Mouse (Mus musculus): ENCODE results near the gene Omp. TPM values are rescaled to one million over a fixed set of nuclear protein-coding genes. Genes with fewer than 3 reads are reported as not detected.
"Not testable (repeated sequence)": the region's sequence is repeated elsewhere in the genome, so short reads cannot be mapped to it uniquely, and the experiment has no call there.

The Omp gene
- 0.18 TPM in 1 of 2 replicates, not detected in the other for polyA plus RNA-seq (2016; fragmentation: Nextera tagmentation; extraction: Ambion mirVana)

- no peaks in the 10 kb centered on the region for H3K9me3 ChIP-seq
- H3K4me1 ChIP-seq, result peaks cover 56% of the 10 kb centered on the region
- WGBS, result 88% methylated on average over 5 of the region's 5 CpGs
- peaks cover 10% of the 10 kb centered on the region; the same call in 1 of the 2 replicates for H3K27me3 ChIP-seq (replicated peaks; ENCODE audit: low read depth, poor library complexity, severe bottlenecking)
- H3K4me3 ChIP-seq, result no peak within 1 kb of the TSS
- no peaks in the 10 kb centered on the region for H3K36me3 ChIP-seq (replicated peaks)
- DNase-seq (ENCODE audit: low spot score), result no peak
- H3K27ac ChIP-seq (replicated peaks), result no peak within 1 kb of the TSS
These were observed at the start of gene Omp for GRCm38 (mm10) chr7:98145402-98145801. Omp (minus strand) TSS chr7:98145502.

GRCm38 (mm10) chr7:98194026-98194792 lies 48.9 kb upstream of the Omp start:
- no peak for DNase-seq (ENCODE audit: low spot score)
- H3K27me3 ChIP-seq (replicated peaks; ENCODE audit: low read depth, poor library complexity, severe bottlenecking), result peaks cover 64% of the 10 kb centered on the region

GRCm38 (mm10) chr7:98193515-98194025 lies 48.3 kb upstream of the Omp start:
- no peaks in the 10 kb centered on the region for H3K36me3 ChIP-seq (replicated peaks)
- H3K4me3 ChIP-seq, result peak overlapping the region; percentile 55
- H3K27me3 ChIP-seq (replicated peaks; ENCODE audit: low read depth, poor library complexity, severe bottlenecking), result peaks cover 64% of the 10 kb centered on the region
- peaks cover 16% of the 10 kb centered on the region for H3K4me1 ChIP-seq
- 8% methylated on average over 36 of the region's 36 CpGs for WGBS
- peak; percentile 50 for DNase-seq (ENCODE audit: low spot score)
- no peak overlapping the region for H3K27ac ChIP-seq (replicated peaks)
- H3K9me3 ChIP-seq, result no peaks in the 10 kb centered on the region

More at GRCm38 (mm10) chr7:98194026-98194792, 48.9 kb upstream of the Omp start:
- 3% methylated on average over 61 of the region's 61 CpGs for WGBS
- H3K4me3 ChIP-seq, result peak overlapping the region; percentile 55
- H3K27ac ChIP-seq (replicated peaks), result no peak overlapping the region
- peaks cover 16% of the 10 kb centered on the region for H3K4me1 ChIP-seq
- H3K36me3 ChIP-seq (replicated peaks), result no peaks in the 10 kb centered on the region
- H3K9me3 ChIP-seq, result no peaks in the 10 kb centered on the region

GRCm38 (mm10) chr7:98191571-98192250 lies 46.4 kb upstream of the Omp start:
- H3K27me3 ChIP-seq (replicated peaks; ENCODE audit: low read depth, poor library complexity, severe bottlenecking), result peaks cover 60% of the 10 kb centered on the region
- no peaks in the 10 kb centered on the region for H3K9me3 ChIP-seq
- H3K36me3 ChIP-seq (replicated peaks), result no peaks in the 10 kb centered on the region
- peaks cover 22% of the 10 kb centered on the region for H3K4me1 ChIP-seq
- 66% methylated on average over 17 of the region's 17 CpGs for WGBS
- H3K27ac ChIP-seq (replicated peaks), result no peak overlapping the region
- no peak overlapping the region for H3K4me3 ChIP-seq
- peak; percentile 54 for DNase-seq (ENCODE audit: low spot score)

GRCm38 (mm10) chr7:98190578-98190977 lies 45.3 kb upstream of the Omp start:
- Histone ChIP-seq H3K4me3 (no peak overlapping the region), H3K9me3 (no peaks in the 10 kb centered on the region), H3K27ac (replicated peaks) (no peak overlapping the region), H3K4me1 (peaks cover 31% of the 10 kb centered on the region), H3K27me3 (replicated peaks; ENCODE audit: low read depth, poor library complexity, severe bottlenecking) (peaks cover 49% of the 10 kb centered on the region), H3K36me3 (replicated peaks) (no peaks in the 10 kb centered on the region)
- no peak for DNase-seq (ENCODE audit: low spot score)
- 84% methylated on average over 1 of the region's 1 CpGs for WGBS

- Histone ChIP-seq H3K27me3 (replicated peaks; ENCODE audit: low read depth, poor library complexity, severe bottlenecking) (peaks cover 40% of the 10 kb centered on the region), H3K4me1 (peaks cover 36% of the 10 kb centered on the region), H3K9me3 (no peaks in the 10 kb centered on the region), H3K4me3 (no peak overlapping the region), H3K27ac (replicated peaks) (no peak overlapping the region), H3K36me3 (replicated peaks) (no peaks in the 10 kb centered on the region)
- DNase-seq (ENCODE audit: low spot score), result no peak
- 45% methylated on average over 3 of the region's 3 CpGs for WGBS
These were observed 44.4 kb upstream of the Omp start for GRCm38 (mm10) chr7:98189745-98190144.

GRCm38 (mm10) chr7:98188680-98189079 lies 43.4 kb upstream of the Omp start:
- Histone ChIP-seq H3K36me3 (replicated peaks) (no peaks in the 10 kb centered on the region), H3K4me1 (peaks cover 27% of the 10 kb centered on the region), H3K9me3 (no peaks in the 10 kb centered on the region), H3K27ac (replicated peaks) (no peak overlapping the region), H3K4me3 (no peak overlapping the region), H3K27me3 (replicated peaks; ENCODE audit: low read depth, poor library complexity, severe bottlenecking) (peaks cover 30% of the 10 kb centered on the region)
- no peak for DNase-seq (ENCODE audit: low spot score)
- 85% methylated on average over 2 of the region's 2 CpGs for WGBS

- 98% methylated on average over 2 of the region's 2 CpGs for WGBS
- Histone ChIP-seq H3K27ac (replicated peaks) (no peak overlapping the region), H3K4me1 (peaks cover 22% of the 10 kb centered on the region), H3K36me3 (replicated peaks) (no peaks in the 10 kb centered on the region), H3K4me3 (no peak overlapping the region), H3K9me3 (no peaks in the 10 kb centered on the region), H3K27me3 (replicated peaks; ENCODE audit: low read depth, poor library complexity, severe bottlenecking) (peaks cover 25% of the 10 kb centered on the region)
- DNase-seq (ENCODE audit: low spot score), result no peak
These were observed 42.9 kb upstream of the Omp start for GRCm38 (mm10) chr7:98188238-98188637.

- DNase-seq (ENCODE audit: low spot score); H3K36me3 ChIP-seq (replicated peaks); H3K4me3 ChIP-seq; H3K9me3 ChIP-seq; H3K27ac ChIP-seq (replicated peaks): not testable (repeated sequence)
- peaks cover 16% of the 10 kb centered on the region for H3K27me3 ChIP-seq (replicated peaks; ENCODE audit: low read depth, poor library complexity, severe bottlenecking)
- 67% methylated on average over 3 of the region's 3 CpGs for WGBS
- peaks cover 20% of the 10 kb centered on the region for H3K4me1 ChIP-seq
These were observed 42.0 kb upstream of the Omp start for GRCm38 (mm10) chr7:98187332-98187731.

GRCm38 (mm10) chr7:98186637-98187036 lies 41.3 kb upstream of the Omp start:
- no peak overlapping the region for H3K4me3 ChIP-seq
- no peaks in the 10 kb centered on the region for H3K36me3 ChIP-seq (replicated peaks)
- H3K4me1 ChIP-seq, result peaks cover 20% of the 10 kb centered on the region
- no peak for DNase-seq (ENCODE audit: low spot score)
- H3K27me3 ChIP-seq (replicated peaks; ENCODE audit: low read depth, poor library complexity, severe bottlenecking), result peaks cover 9% of the 10 kb centered on the region
- no peaks in the 10 kb centered on the region for H3K9me3 ChIP-seq
- H3K27ac ChIP-seq (replicated peaks), result no peak overlapping the region
- 69% methylated on average over 8 of the region's 8 CpGs for WGBS

- H3K4me3 ChIP-seq, result no peak overlapping the region
- H3K27me3 ChIP-seq (replicated peaks; ENCODE audit: low read depth, poor library complexity, severe bottlenecking), result no peaks in the 10 kb centered on the region
- peaks cover 20% of the 10 kb centered on the region for H3K4me1 ChIP-seq
- no peak overlapping the region; the same call in 1 of the 2 replicates for H3K27ac ChIP-seq (replicated peaks)
- H3K9me3 ChIP-seq, result no peaks in the 10 kb centered on the region
- DNase-seq (ENCODE audit: low spot score), result no peak
- H3K36me3 ChIP-seq (replicated peaks), result no peaks in the 10 kb centered on the region
- WGBS, result 90% methylated on average over 6 of the region's 6 CpGs
These were observed 40.0 kb upstream of the Omp start for GRCm38 (mm10) chr7:98185326-98185725.

- 87% methylated on average over 5 of the region's 5 CpGs for WGBS
- no peak for DNase-seq (ENCODE audit: low spot score)
- H3K4me1 ChIP-seq, result peaks cover 22% of the 10 kb centered on the region
- no peaks in the 10 kb centered on the region for H3K9me3 ChIP-seq
- H3K27me3 ChIP-seq (replicated peaks; ENCODE audit: low read depth, poor library complexity, severe bottlenecking), result peaks cover 32% of the 10 kb centered on the region
- H3K36me3 ChIP-seq (replicated peaks), result no peaks in the 10 kb centered on the region
- H3K4me3 ChIP-seq, result peak overlapping the region; percentile 81
- H3K27ac ChIP-seq (replicated peaks), result peak overlapping the region; percentile 79
These were observed 33.4 kb upstream of the Omp start for GRCm38 (mm10) chr7:98178560-98179231.

All from embryonic facial prominence, embryonic 10.5 days (tissue).